Mouse (Mus musculus) stomach, embryonic 16.5 days (tissue): ENCODE measurements around the gene Rpl37a. TPM values are rescaled to one million over a fixed set of nuclear protein-coding genes. Genes with fewer than 3 reads are reported as not detected.

ENCODE experiments used
- ATAC-seq: fragments of 200-750 bp; cut with Nextera tagmentation; 2 replicates; pipeline ENCODE4 v1.8.0; 2017; ENCODE audit warnings: moderate number of reproducible peaks, moderate TSS enrichment; ENCODE audit not compliant: insufficient read depth, low FRiP score
- H3K27ac ChIP-seq: fragments of 300-500 bp; sonication (generic); 2 replicates; pipeline ENCODE4 v1.5.1; 2014; ENCODE audit warnings: low read length
- H3K27me3 ChIP-seq: fragments of 300-500 bp; sonication (generic); 2 replicates; pipeline ENCODE4 v1.6.1; 2014; ENCODE audit warnings: low read length, control low read depth, mixed read lengths; ENCODE audit not compliant: control insufficient read depth, insufficient read depth
- H3K36me3 ChIP-seq: fragments of 300-500 bp; sonication (generic); 2 replicates; pipeline ENCODE4 v1.6.1; 2014; ENCODE audit warnings: low read length; ENCODE audit not compliant: control insufficient read depth, insufficient read depth
- H3K4me1 ChIP-seq: fragments of 300-500 bp; sonication (generic); 2 replicates; pipeline ENCODE4 v1.6.1; 2014; ENCODE audit warnings: low read length, control low read depth, mixed read lengths; ENCODE audit not compliant: control insufficient read depth, insufficient read depth
- H3K4me2 ChIP-seq: fragments of 300-500 bp; sonication (generic); 2 replicates; pipeline ENCODE4 v1.6.1; 2014; ENCODE audit warnings: low read depth, low read length, mixed read lengths
- H3K4me3 ChIP-seq: fragments of 300-500 bp; sonication (generic); replicated peaks from 2 replicates; pipeline ENCODE4 v1.5.1; 2014; ENCODE audit warnings: mild to moderate bottlenecking, low read length
- H3K9ac ChIP-seq: fragments of 300-500 bp; sonication (generic); 2 replicates; pipeline ENCODE4 v1.6.1; 2014; ENCODE audit warnings: low read length
- H3K9me3 ChIP-seq: fragments of 300-500 bp; sonication (generic); replicated peaks from 2 replicates; pipeline ENCODE4 v1.6.1; 2016; ENCODE audit warnings: low read length, control low read depth; ENCODE audit not compliant: control insufficient read depth
- WGBS: fragments of 180-500 bp; shearing (Covaris S2); extraction: QIAGEN DNeasy Blood & Tissue Kit; methylation state at CpG from one replicate; pipeline ENCODE4 v1.1.7; 2014; 5-methylcytosine and 5-hydroxymethylcytosine counted together
- polyA plus RNA-seq: library from polyadenylated mRNA; unstranded; fragments of >200 nt; fragmentation: Nextera tagmentation; extraction: Ambion mirVana; gene quantifications from 2 replicates; pipeline ENCODE4 v1.2.1, GENCODE M21; 2015

Rpl37a gene
- polyA plus RNA-seq, 1 experiment from 2014 or later = 1,770 TPM

DNA sequence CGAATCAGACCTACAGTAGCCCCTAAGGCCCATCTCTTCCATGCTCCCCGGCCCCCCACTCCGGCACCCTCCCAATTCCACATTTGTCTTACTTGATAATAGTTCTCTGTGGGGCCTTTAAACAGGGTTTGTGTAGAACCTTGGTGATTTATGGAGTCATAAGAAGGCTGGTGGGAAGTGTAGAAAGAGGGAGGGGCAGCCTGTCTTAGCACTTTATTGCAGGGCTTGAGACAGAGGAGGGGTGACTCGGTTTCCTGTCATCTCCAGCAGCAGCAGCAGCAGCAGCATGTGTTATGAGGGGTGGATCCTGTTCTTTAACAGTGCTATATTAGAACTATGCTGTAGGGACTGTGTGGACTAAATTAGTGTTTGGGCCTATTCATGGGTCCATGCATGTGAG is 17.7 kb downstream of the Rpl37a start:
- peaks cover 5% of the 10 kb centered on the region for H3K4me1 ChIP-seq
- no peak overlapping the region for H3K4me2 ChIP-seq
- H3K9ac ChIP-seq = no peak overlapping the region
- H3K4me3 ChIP-seq = no peak overlapping the region
- H3K36me3 ChIP-seq = no peaks in the 10 kb centered on the region
- no peaks in the 10 kb centered on the region for H3K27me3 ChIP-seq
- 55% methylated on average over 4 of the region's 4 CpGs for WGBS
- no peak for ATAC-seq
- H3K27ac ChIP-seq = no peak overlapping the region
- H3K9me3 ChIP-seq = no peaks in the 10 kb centered on the region

GRCm38 (mm10) chr1:72730126-72730525 is 19.0 kb downstream of the Rpl37a start:
- H3K9me3 ChIP-seq = no peaks in the 10 kb centered on the region
- H3K4me1 ChIP-seq = peaks cover 5% of the 10 kb centered on the region
- no peak overlapping the region for H3K9ac ChIP-seq
- H3K4me2 ChIP-seq = no peak overlapping the region
- H3K4me3 ChIP-seq = no peak overlapping the region
- no peaks in the 10 kb centered on the region for H3K36me3 ChIP-seq
- 55% methylated on average over 10 of the region's 10 CpGs for WGBS
- ATAC-seq = no peak
- H3K27ac ChIP-seq = no peak overlapping the region
- no peaks in the 10 kb centered on the region for H3K27me3 ChIP-seq

DNA sequence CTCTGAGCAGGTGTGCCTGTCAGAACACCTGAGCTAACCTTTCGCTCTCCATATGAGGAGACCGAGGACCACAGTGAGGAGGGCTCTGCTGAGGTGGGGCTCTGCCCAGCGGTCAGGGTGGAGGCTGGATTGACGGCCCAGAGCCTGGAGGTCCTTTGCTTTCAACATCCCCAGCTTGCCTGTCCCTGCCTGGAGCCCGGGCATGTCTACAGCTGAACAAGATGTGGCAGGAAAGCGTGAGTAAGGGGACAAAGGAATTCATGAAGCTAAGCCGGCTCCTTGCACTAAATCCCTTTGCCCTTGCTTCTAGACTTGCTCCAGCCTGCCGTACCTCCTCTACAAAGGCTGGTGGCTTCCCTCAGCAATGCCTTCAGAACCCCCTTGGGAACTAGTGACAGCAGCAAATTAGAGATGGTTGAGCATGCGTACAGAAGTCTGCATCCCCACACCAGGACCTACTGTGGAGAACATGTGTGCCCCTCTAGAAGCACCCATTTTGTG is 22.2 kb downstream of the Rpl37a start:
- no peak overlapping the region for H3K4me3 ChIP-seq
- no peaks in the 10 kb centered on the region for H3K27me3 ChIP-seq
- no peak overlapping the region for H3K4me2 ChIP-seq
- H3K9ac ChIP-seq = no peak overlapping the region
- H3K36me3 ChIP-seq = no peaks in the 10 kb centered on the region
- no peak for ATAC-seq
- H3K27ac ChIP-seq = peak overlapping the region; percentile 74
- H3K9me3 ChIP-seq = no peaks in the 10 kb centered on the region
- peaks cover 13% of the 10 kb centered on the region for H3K4me1 ChIP-seq
- WGBS = 80% methylated on average over 9 of the region's 9 CpGs

- Histone ChIP-seq H3K9me3 (no peaks in the 10 kb centered on the region), H3K27me3 (no peaks in the 10 kb centered on the region), H3K9ac (no peak overlapping the region), H3K4me1 (peaks cover 7% of the 10 kb centered on the region), H3K27ac (peak overlapping the region; percentile 21; the same call in 1 of the 2 replicates), H3K4me2 (no peak overlapping the region), H3K4me3 (no peak overlapping the region), H3K36me3 (no peaks in the 10 kb centered on the region)
- 0 out of 2 replicates have a peak, but pooled peaks have one; percentile 15 for ATAC-seq
- WGBS = 41% methylated on average over 13 of the region's 13 CpGs
Measured at GRCm38 (mm10) chr1:72736397-72737125, 25.5 kb downstream of the Rpl37a start.

DNA sequence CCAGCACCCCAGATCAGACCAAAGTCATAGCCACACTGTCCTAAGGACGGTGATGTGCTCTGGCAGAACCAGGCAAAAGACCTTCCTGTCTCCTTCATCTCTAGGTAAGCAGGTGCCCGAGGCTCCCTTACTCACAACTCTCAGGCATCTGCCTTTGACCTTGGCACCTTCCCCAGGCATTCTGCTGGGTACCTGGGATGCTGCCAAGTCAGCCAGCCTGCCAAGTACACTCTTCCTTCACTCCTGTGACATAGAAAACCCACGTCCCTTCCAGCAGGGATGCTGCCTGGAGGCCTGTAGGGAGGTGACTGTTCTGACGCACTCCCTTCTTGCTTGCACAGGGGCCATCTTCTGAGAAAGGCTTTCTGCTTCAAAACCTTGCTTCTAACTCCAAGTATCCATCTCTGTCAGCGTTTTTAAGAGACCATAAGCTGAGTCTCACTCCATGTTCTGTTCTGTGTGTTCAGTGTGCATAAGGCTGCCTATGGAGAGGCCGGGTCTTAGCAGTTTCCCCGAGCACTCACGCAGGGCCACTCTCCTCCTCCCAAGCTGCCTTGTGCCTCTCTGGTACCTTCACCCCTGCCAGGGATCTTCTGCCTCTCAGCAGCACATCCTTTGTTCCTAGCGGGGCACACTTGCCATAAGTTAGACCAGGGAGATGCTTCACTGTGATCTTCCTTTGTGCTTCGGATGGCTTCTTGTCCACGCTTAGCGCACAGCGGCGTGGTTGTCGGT is 28.0 kb downstream of the Rpl37a start:
- Histone ChIP-seq H3K9ac (peak overlapping the region; percentile 13), H3K9me3 (no peaks in the 10 kb centered on the region), H3K36me3 (no peaks in the 10 kb centered on the region), H3K27me3 (no peaks in the 10 kb centered on the region), H3K27ac (peak overlapping the region; percentile 30), H3K4me3 (no peak overlapping the region), H3K4me1 (peaks cover 12% of the 10 kb centered on the region), H3K4me2 (no peak overlapping the region)
- 79% methylated on average over 15 of the region's 15 CpGs for WGBS
- ATAC-seq = no peak

DNA sequence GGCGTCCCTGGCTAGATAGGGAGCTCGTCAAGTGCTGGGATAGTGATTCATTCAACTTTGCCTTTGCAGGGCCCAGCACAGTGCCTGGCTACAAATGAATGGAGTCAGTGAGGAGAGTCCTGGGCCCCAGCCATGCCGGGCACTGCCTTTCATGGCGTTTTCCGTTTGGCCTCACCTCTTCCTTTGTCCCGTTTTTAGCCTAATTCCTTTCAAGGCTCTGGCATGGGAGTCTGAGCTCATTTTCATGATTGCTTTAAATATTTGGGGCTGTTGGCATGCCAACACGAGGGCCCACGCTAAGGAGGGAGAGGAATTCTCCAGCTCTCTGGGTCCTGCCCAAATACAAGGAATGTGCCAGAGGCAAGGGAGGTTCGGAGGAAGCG is 28.6 kb downstream of the Rpl37a start:
- H3K27ac ChIP-seq = peak overlapping the region; percentile 30
- WGBS = 58% methylated on average over 10 of the region's 10 CpGs
- peaks cover 12% of the 10 kb centered on the region for H3K4me1 ChIP-seq
- H3K27me3 ChIP-seq = no peaks in the 10 kb centered on the region
- peak overlapping the region; percentile 13 for H3K9ac ChIP-seq
- H3K4me3 ChIP-seq = no peak overlapping the region
- H3K4me2 ChIP-seq = no peak overlapping the region
- H3K9me3 ChIP-seq = no peaks in the 10 kb centered on the region
- H3K36me3 ChIP-seq = no peaks in the 10 kb centered on the region
- ATAC-seq = peak; percentile 32; the same call in 1 of the 2 replicates

DNA sequence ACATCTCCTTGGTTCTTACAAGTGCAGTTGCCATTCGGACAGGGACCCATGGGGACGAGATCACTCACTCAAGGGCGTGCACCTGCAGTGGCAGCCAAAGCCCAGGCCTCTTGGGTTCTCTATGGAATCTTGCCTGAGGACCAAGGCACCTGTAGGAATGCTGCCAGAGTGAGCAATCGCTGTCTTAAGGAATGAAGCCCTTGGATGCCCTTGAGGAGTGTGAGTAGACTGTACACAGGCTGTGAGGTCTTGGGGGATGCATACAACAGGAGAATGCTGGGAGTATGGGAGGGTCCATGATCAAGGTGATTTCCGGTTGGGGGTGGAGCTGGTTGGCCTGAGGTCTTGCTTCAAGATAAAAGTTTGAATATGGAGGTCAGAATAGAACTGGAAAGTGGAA is 30.3 kb downstream of the Rpl37a start:
- no peak overlapping the region for H3K4me3 ChIP-seq
- no peaks in the 10 kb centered on the region for H3K9me3 ChIP-seq
- H3K27ac ChIP-seq = no peak overlapping the region
- no peak for ATAC-seq
- H3K4me1 ChIP-seq = peaks cover 9% of the 10 kb centered on the region
- no peaks in the 10 kb centered on the region for H3K27me3 ChIP-seq
- WGBS = 91% methylated on average over 5 of the region's 5 CpGs
- no peak overlapping the region for H3K9ac ChIP-seq
- no peak overlapping the region for H3K4me2 ChIP-seq
- no peaks in the 10 kb centered on the region for H3K36me3 ChIP-seq

DNA sequence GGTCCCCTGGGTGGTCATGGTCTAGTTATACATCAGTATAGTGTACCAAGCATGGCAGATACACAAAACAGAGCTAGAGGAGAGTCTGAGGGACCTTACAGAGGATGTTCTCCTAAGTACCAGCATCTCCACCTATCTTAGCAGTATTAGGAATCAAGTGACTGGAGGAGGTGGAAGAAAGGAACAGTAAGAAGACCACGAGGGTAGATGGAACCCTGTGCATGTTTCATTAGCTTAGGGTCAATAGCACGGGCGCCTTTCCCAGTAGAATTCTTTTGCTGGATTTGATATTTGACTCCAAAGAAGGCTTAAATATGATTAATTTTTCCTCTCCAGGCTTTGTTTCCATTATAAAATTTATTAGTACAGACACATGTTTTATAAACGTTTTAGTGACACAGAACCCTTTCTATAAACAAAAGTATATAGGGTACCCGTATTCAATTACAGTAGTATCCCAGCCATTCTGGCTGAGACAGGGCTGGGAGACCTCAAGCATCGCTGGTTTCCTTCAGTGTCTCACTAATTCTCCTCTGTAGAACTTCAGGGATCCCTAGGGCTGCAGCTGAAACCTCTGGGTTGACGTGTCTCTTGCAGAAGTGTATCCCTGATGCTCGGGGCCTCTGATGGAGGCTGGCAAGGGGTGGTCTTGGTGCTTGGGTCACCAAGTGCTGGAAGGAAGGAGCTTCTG is 33.9 kb downstream of the Rpl37a start:
- Histone ChIP-seq H3K36me3 (no peaks in the 10 kb centered on the region), H3K9me3 (no peaks in the 10 kb centered on the region), H3K4me2 (no peak overlapping the region), H3K27ac (peak overlapping the region; percentile 72), H3K4me1 (0 out of 2 replicates have a peak, but pooled peaks cover 5% of the 10 kb centered on the region), H3K4me3 (no peak overlapping the region), H3K27me3 (no peaks in the 10 kb centered on the region), H3K9ac (no peak overlapping the region)
- peak; percentile 84 for ATAC-seq
- 48% methylated on average over 8 of the region's 8 CpGs for WGBS

DNA sequence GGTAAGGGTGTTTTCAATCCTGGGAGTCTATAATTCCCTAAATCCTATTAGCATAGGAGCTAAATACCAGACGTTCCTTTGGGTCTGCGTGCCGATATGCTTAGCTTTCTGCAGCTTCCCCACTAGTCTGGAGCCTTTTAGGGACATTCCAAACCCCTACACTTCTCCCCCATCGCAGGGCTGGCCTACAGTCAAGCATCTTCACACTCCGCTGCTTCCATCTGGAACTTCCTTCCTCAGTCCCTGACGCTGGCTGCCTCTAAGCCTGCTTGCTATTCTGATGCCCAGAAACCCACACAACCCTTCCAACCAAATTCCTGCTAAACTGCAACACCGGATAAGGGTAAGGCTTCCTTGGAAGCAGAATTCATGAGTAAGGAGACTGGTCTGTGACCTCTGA is 35.3 kb downstream of the Rpl37a start:
- H3K9ac ChIP-seq = no peak overlapping the region
- H3K27ac ChIP-seq = peak overlapping the region; percentile 73
- no peaks in the 10 kb centered on the region for H3K27me3 ChIP-seq
- no peak overlapping the region for H3K4me2 ChIP-seq
- no peaks in the 10 kb centered on the region for H3K36me3 ChIP-seq
- peak; percentile 68; the same call in 1 of the 2 replicates for ATAC-seq
- 0 out of 2 replicates have a peak, but pooled peaks cover 5% of the 10 kb centered on the region for H3K4me1 ChIP-seq
- H3K4me3 ChIP-seq = no peak overlapping the region
- WGBS = 57% methylated on average over 7 of the region's 7 CpGs
- no peaks in the 10 kb centered on the region for H3K9me3 ChIP-seq
